Mouse (Mus musculus) cerebellum, adult 2 months (tissue): ENCODE results near the gene Fgd5.

Source experiments
- CTCF ChIP-seq: fragments of 200-500 bp; IDR thresholded peaks from 2 replicates; pipeline ENCODE4 v1.5.1; 2011; ENCODE audit warnings: low read depth, mild to moderate bottlenecking, control low read depth, low read length, moderate library complexity, borderline replicate concordance; ENCODE audit not compliant: insufficient read depth
- POLR2A ChIP-seq: fragments of 200-500 bp; IDR thresholded peaks from 2 replicates; pipeline ENCODE4 v1.6.1; 2011; ENCODE audit warnings: low read length, control low read depth, borderline replicate concordance; ENCODE audit not compliant: insufficient read depth

GRCm38 (mm10) chr6:91965060-91965459 lies 13.6 kb upstream of the Fgd5 start:
- no peak for TF ChIP-seq CTCF
- TF ChIP-seq POLR2A = no peak
